Mouse (Mus musculus) cerebellum, adult (tissue): Measurements from ENCODE around the gene Usp32.

Experiments used
- ATAC-seq: cut with Nextera tagmentation; 2 replicates; pipeline ENCODE4 v1.9.2; 2017; ENCODE audit warnings: mild to moderate bottlenecking, moderate library complexity, mixed read lengths; ENCODE audit not compliant: insufficient number of reproducible peaks, low FRiP score, low TSS enrichment

Gene Usp32

GRCm38 (mm10) chr11:84957591-84958270, 182.2 kb downstream of the Usp32 start, which contains the start of gene Car4:
Gene Car4 (plus strand): TSS chr11:84957786.
- ATAC-seq = peak; percentile 59; the same call in 1 of the 2 replicates

- no peak for ATAC-seq
Observed at GRCm38 (mm10) chr11:84957171-84957570, 182.8 kb downstream of the Usp32 start.

GRCm38 (mm10) chr11:84956400-84956799, 183.6 kb downstream of the Usp32 start:
- ATAC-seq = no peak

GRCm38 (mm10) chr11:84952611-84953010, 187.3 kb downstream of the Usp32 start:
- no peak for ATAC-seq

- ATAC-seq = no peak
Observed at GRCm38 (mm10) chr11:84948526-84948925, 191.4 kb downstream of the Usp32 start.

GRCm38 (mm10) chr11:84948114-84948513, 191.8 kb downstream of the Usp32 start:
- ATAC-seq = no peak

- ATAC-seq = no peak
Observed at GRCm38 (mm10) chr11:84947206-84947605, 192.8 kb downstream of the Usp32 start.

- no peak for ATAC-seq
Observed at GRCm38 (mm10) chr11:84945841-84946240, 194.1 kb downstream of the Usp32 start.

- no peak for ATAC-seq
Observed at GRCm38 (mm10) chr11:84944639-84945435, 195.1 kb downstream of the Usp32 start.

GRCm38 (mm10) chr11:84943948-84944347, 196.0 kb downstream of the Usp32 start:
- ATAC-seq = no peak

GRCm38 (mm10) chr11:84940140-84940539, 199.8 kb downstream of the Usp32 start:
- no peak for ATAC-seq

GRCm38 (mm10) chr11:84939508-84940053, 200.4 kb downstream of the Usp32 start:
- no peak for ATAC-seq
